Mouse (Mus musculus) monocyte, adult 2 months (primary cell): ENCODE data around the gene Gm15737.

Experiments used
- DNase-seq, 2 experiments: peaks; one replicate each; pipeline ENCODE4 v3.0.0; 2022; ENCODE audit warnings: low spot score in 2 of 2, low read depth in 1 of 2

Gm15737 gene

GRCm38 (mm10) chr6:92874854-92875253 lies 5.7 kb downstream of the Gm15737 start:
- no peak for DNase-seq

GRCm38 (mm10) chr6:92875340-92875739 lies 6.2 kb downstream of the Gm15737 start:
- DNase-seq = no peak

DNA sequence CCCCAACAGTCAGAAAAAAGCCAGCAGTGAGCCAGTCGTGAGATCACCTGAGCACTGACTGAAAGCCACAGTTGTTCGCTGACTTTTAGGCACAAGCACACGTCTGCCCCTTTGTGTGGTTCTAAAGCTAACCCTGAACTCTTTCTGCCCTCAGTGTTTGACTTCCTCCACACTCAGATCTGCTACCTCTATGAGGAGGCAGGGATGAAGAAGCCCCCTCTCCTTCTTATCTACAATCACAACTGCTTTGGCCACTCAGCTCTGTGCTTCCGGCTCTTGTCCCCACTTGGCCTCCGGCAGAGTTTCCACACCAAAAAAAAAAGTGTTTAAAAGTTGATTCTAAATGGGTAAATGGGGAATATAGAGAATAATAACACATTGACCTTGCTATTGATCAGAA lies 7.0 kb downstream of the Gm15737 start:
- DNase-seq = no peak

- DNase-seq = no peak
Observed at GRCm38 (mm10) chr6:92877236-92877635, 8.1 kb downstream of the Gm15737 start.

DNA sequence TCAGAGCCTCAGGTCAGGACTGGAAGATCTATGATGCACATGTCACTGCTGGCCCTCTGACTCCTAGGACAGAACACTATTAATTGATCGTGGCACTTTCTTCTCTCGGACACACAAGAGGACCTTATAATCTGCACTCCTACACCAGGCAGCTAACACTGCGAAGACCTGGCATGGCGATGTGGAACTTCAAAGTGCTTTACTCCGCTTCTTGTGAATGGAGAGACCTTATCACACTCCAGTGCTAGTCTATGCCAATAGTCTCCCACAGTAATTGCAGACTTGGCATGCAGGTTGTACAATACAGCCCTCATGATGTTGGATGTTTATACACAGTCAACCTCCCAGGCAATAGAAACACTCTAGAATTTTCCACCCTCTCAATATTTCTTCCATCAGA lies 9.6 kb downstream of the Gm15737 start:
- DNase-seq = no peak

- no peak for DNase-seq
Observed at GRCm38 (mm10) chr6:92879700-92880265, 10.6 kb downstream of the Gm15737 start.

DNA sequence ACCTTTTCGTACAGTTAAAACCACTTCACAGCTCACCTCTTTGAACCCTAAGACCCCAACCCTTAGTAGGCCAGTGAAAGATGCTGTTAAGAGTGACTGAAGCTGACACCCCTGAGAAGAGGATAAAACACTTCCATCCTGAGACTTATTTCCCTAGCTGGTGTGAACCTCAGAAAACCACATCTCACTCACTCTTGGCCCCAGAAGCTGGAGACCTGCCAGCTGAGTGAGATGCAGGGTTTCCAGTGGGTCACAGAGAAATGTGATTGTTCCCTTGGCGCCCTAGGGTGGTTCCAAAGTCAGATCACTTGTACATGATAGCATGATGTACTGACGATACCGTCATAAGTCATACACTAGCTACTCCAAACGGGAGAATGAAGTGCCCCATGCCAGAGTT lies 13.3 kb downstream of the Gm15737 start:
- DNase-seq = no peak

GRCm38 (mm10) chr6:92883131-92883900 lies 14.2 kb downstream of the Gm15737 start:
- no peak for DNase-seq

- no peak for DNase-seq
Observed at GRCm38 (mm10) chr6:92891535-92891934, 22.4 kb downstream of the Gm15737 start.

DNA sequence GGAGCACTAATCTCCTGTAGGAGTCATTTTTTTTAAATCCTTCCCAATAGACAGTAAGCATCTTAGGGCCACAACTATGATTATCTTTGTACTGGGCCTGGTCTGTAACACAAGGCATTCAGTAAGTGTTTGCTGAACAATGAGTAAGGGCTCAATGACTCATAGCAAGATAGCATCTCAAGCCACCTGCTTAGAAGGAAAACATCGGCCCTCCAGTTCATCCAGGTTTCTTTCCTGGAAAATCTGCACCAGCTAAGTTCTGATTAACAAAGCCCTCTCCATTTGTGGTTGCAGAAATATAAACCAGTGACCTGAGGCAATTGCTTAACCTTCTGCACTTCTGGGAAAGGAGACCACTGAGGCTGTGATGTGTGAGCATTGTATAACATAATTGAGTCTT lies 34.9 kb downstream of the Gm15737 start:
- DNase-seq = no peak

DNA sequence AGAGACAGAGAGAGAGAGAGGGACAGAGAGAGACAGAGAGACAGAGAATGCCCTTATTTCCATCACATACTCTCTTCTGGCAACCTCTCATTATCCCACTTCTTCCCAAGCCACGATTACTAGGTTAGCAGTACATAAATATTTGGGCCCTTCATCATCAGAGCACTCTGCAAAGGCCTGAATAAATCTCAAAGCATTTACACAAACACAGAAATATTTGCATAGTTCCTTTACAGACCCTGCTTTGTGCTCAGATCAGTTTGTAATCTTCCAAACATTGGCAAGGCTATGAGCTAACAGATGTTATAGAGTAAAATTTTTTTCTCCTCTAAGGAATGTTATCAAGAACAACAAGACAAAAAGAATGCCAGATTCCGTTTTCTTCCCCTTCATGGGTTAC lies 35.3 kb downstream of the Gm15737 start:
- no peak for DNase-seq

GRCm38 (mm10) chr6:92905922-92906321 lies 36.8 kb downstream of the Gm15737 start:
- no peak for DNase-seq

GRCm38 (mm10) chr6:92909361-92909760 lies 40.2 kb downstream of the Gm15737 start:
- DNase-seq = no peak

GRCm38 (mm10) chr6:92910611-92911010 lies 41.5 kb downstream of the Gm15737 start:
- no peak for DNase-seq

GRCm38 (mm10) chr6:92920938-92921689 lies 52.0 kb downstream of the Gm15737 start:
- no peak for DNase-seq

DNA sequence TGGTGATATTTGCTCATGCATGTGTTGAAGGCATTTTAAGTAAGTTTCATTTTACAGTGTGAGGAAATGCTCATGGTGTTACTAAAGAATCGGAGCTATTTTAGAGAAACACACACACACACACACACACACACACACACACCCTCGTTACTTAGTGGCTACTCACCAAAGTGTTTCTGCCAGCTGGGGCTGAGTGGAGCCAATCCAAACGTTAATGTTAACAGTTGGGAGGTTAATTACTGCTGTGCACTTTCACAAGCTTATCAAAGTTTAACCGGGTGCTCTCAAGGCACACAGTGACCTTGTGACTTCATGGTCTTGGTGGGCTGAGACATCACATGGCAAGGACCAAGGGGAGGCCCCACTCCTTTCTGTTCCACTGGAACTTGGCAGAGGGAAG lies 52.7 kb downstream of the Gm15737 start:
- DNase-seq = no peak

DNA sequence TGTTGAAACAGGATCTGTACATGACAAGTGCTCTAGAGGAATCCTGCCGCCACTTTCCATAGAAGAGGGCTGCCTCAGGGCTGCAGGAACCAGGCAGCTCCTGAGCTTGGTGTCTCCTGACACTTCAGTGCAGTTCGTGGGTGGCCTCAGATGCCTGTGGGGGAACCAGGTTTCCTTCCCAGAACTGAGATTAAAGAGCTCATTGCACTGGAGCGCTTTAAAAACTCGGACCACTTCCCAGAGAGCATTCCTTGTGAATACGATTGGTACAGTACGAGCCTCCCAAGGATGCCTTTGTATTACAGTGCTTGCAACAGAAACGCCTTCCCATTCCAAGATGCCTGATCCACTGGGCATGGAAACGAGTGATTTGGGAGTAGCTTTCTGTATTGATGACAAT lies 55.4 kb downstream of the Gm15737 start:
- no peak for DNase-seq

- no peak for DNase-seq
Observed at GRCm38 (mm10) chr6:92928261-92928660, 59.1 kb downstream of the Gm15737 start.
